Mouse (Mus musculus) CD4-positive, CD25-positive, alpha-beta regulatory T cell, adult 4 months (primary cell): ENCODE data around the gene Ndufa6. TPM values are rescaled to one million over a fixed set of nuclear protein-coding genes. Genes with fewer than 3 reads are reported as not detected.

Experiments used
- ATAC-seq: one replicate; pipeline ENCODE4 v1.8.0; 2017
- polyA plus RNA-seq, 2 experiments: library from polyadenylated mRNA; unstranded; fragments of 100-300 nt; shearing (Covaris generic); gene quantifications; one replicate each; pipeline ENCODE4 v1.2.1; 2017

Gene Ndufa6
- polyA plus RNA-seq, 2 experiments from 2014 or later: 433 to 535 TPM

- no peak for ATAC-seq
Measured at GRCm38 (mm10) chr15:82340414-82341035, 13.6 kb downstream of the Ndufa6 start.

GRCm38 (mm10) chr15:82339634-82340254, 14.4 kb downstream of the Ndufa6 start:
- ATAC-seq: no peak

- no peak for ATAC-seq
Measured at GRCm38 (mm10) chr15:82339150-82339549, 15.0 kb downstream of the Ndufa6 start.

GRCm38 (mm10) chr15:82338593-82339112, 15.5 kb downstream of the Ndufa6 start, which contains the start of the genes Naga, Pheta2 and Smdt1:
TSS of gene Naga (minus strand) at chr15:82338925.
TSS of gene Pheta2 (plus strand) at chr15:82338942.
TSS of gene Smdt1 (plus strand) at chr15:82338959.
- ATAC-seq: peak; percentile 97

- no peak for ATAC-seq
Measured at GRCm38 (mm10) chr15:82337875-82338274, 16.2 kb downstream of the Ndufa6 start.

GRCm38 (mm10) chr15:82336629-82337028, 17.5 kb downstream of the Ndufa6 start:
- no peak for ATAC-seq

- ATAC-seq: no peak
Measured at GRCm38 (mm10) chr15:82335194-82335593, 18.9 kb downstream of the Ndufa6 start.

- no peak for ATAC-seq
Measured at GRCm38 (mm10) chr15:82325382-82325781, 28.7 kb downstream of the Ndufa6 start.

GRCm38 (mm10) chr15:82322195-82322594, 31.9 kb downstream of the Ndufa6 start:
- ATAC-seq: no peak

GRCm38 (mm10) chr15:82319613-82320012, 34.5 kb downstream of the Ndufa6 start:
- no peak for ATAC-seq

GRCm38 (mm10) chr15:82317839-82318238, 36.3 kb downstream of the Ndufa6 start:
- ATAC-seq: no peak

GRCm38 (mm10) chr15:82308416-82308815, 45.7 kb downstream of the Ndufa6 start:
- no peak for ATAC-seq

- no peak for ATAC-seq
Measured at GRCm38 (mm10) chr15:82307107-82307506, 47.0 kb downstream of the Ndufa6 start.

Other genes with a start within 250 kb of the Ndufa6 start
- 10 to 100 TPM; 18.5 to 26.0 TPM for gene Ccdc134, start 226.4 kb downstream of the Ndufa6 start, polyA plus RNA-seq
- 10 to 100 TPM; 32.2 to 56.0 TPM for gene Srebf2, start 207.1 kb downstream of the Ndufa6 start, polyA plus RNA-seq
- not detected for gene Shisa8, start 141.5 kb downstream of the Ndufa6 start, polyA plus RNA-seq
- 10 to 100 TPM in 1 of 2 experiments, 1 to 10 TPM in 1; 2.2 to 10.5 TPM for gene Tnfrsf13c, start 130.0 kb downstream of the Ndufa6 start, polyA plus RNA-seq
- gene Cenpm, start 109.6 kb downstream of the Ndufa6 start, polyA plus RNA-seq: 10 to 100 TPM in 1 of 2 experiments, 1 to 10 TPM in 1; 6.7 to 18.5 TPM
- not detected for gene 1500009C09Rik, start 101.9 kb downstream of the Ndufa6 start, polyA plus RNA-seq
- gene Sept3, start 79.4 kb downstream of the Ndufa6 start, polyA plus RNA-seq: not detected
- not detected for gene Wbp2nl, start 55.4 kb downstream of the Ndufa6 start, polyA plus RNA-seq
- 10 to 100 TPM; 58.4 to 70.3 TPM for gene Naga, start 15.4 kb downstream of the Ndufa6 start, polyA plus RNA-seq
- 1 to 10 TPM; 3.4 to 5.0 TPM for gene Pheta2, start 15.4 kb downstream of the Ndufa6 start, polyA plus RNA-seq
- gene Smdt1, start 15.4 kb downstream of the Ndufa6 start, polyA plus RNA-seq: 10 to 100 TPM; 76.9 to 95.0 TPM
- 10 to 100 TPM; 10.7 to 12.5 TPM for gene Cyp2d22, start 25.9 kb upstream of the Ndufa6 start, polyA plus RNA-seq
- not detected for gene Cyp2d11, start 39.7 kb upstream of the Ndufa6 start, polyA plus RNA-seq
- gene Cyp2d10, start 52.9 kb upstream of the Ndufa6 start, polyA plus RNA-seq: not detected
- gene Cyp2d9, start 79.1 kb upstream of the Ndufa6 start, polyA plus RNA-seq: not detected
- gene Cyp2d12, start 200.8 kb upstream of the Ndufa6 start, polyA plus RNA-seq: not detected